Mouse (Mus musculus) midbrain, embryonic 15.5 days (tissue): Measurements from ENCODE around the gene Med21. TPM values are rescaled to one million over a fixed set of nuclear protein-coding genes. Genes with fewer than 3 reads are reported as not detected.

Experiments
- ATAC-seq: fragments of 200-750 bp; cut with Nextera tagmentation; replicated peaks from 2 replicates; pipeline ENCODE4 v1.8.0; 2017; ENCODE audit warnings: moderate TSS enrichment
- H3K27ac ChIP-seq: fragments of 300-500 bp; sonication (generic); 2 replicates; pipeline ENCODE4 v1.5.1; 2015; ENCODE audit warnings: mild to moderate bottlenecking, inconsistent platforms
- H3K27me3 ChIP-seq: fragments of 300-500 bp; sonication (generic); replicated peaks from 2 replicates; pipeline ENCODE4 v1.6.1; 2015; ENCODE audit warnings: inconsistent platforms
- H3K36me3 ChIP-seq: fragments of 300-500 bp; sonication (generic); replicated peaks from 2 replicates; pipeline ENCODE4 v1.6.1; 2015; ENCODE audit warnings: inconsistent platforms
- H3K4me1 ChIP-seq: fragments of 300-500 bp; sonication (generic); 2 replicates; pipeline ENCODE4 v1.6.1; 2015; ENCODE audit warnings: inconsistent platforms
- H3K4me2 ChIP-seq: fragments of 300-500 bp; sonication (generic); 2 replicates; pipeline ENCODE4 v1.6.1; 2015; ENCODE audit warnings: inconsistent platforms, mild to moderate bottlenecking, moderate library complexity
- H3K4me3 ChIP-seq: fragments of 300-500 bp; sonication (generic); 2 replicates; pipeline ENCODE4 v1.5.1; 2015; ENCODE audit warnings: mild to moderate bottlenecking, inconsistent platforms
- H3K9ac ChIP-seq: fragments of 300-500 bp; sonication (generic); 2 replicates; pipeline ENCODE4 v1.6.1; 2015; ENCODE audit warnings: mild to moderate bottlenecking, inconsistent platforms
- H3K9me3 ChIP-seq: fragments of 300-500 bp; sonication (generic); 2 replicates; pipeline ENCODE4 v1.6.1; 2016; ENCODE audit warnings: inconsistent platforms
- WGBS: fragments of 180-500 bp; shearing (Covaris S2); methylation state at CpG from one replicate; pipeline ENCODE4 v1.1.7; 2015; ENCODE audit warnings: mixed read lengths; 5-methylcytosine and 5-hydroxymethylcytosine counted together
- polyA plus RNA-seq: library from polyadenylated mRNA; unstranded; fragments of >200 nt; fragmentation: Nextera tagmentation; extraction: Ambion mirVana; gene quantifications from 2 replicates; pipeline ENCODE4 v1.2.1, GENCODE M21; 2015

Med21 gene
- polyA plus RNA-seq, 1 experiment from 2014 or later = 99.3 TPM

DNA sequence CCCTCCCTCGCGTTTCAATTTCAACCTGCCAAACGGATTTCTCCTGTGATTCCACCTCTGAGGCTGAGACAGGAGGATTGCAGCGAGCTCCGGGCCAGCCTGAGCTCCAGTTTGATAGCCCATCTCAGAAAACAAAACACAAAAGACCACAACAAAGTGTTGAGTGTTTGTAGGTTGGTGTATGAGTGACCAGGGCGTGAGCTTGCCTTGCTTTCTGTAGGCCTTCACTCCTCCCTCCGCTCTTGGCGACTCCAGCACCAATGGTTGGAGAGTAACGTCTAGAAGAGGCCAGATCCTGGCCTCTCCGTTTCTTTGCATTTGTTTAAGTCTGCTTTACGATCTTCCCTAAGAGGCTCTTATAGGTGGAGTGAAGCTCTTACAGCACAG is 830 bp downstream of the Med21 start:
- no peak overlapping the region for H3K27ac ChIP-seq
- no peaks in the 10 kb centered on the region for H3K27me3 ChIP-seq
- peak overlapping the region; percentile 74 for H3K9ac ChIP-seq
- peak overlapping the region; percentile 83 for H3K4me2 ChIP-seq
- H3K9me3 ChIP-seq = no peaks in the 10 kb centered on the region
- no peaks in the 10 kb centered on the region for H3K36me3 ChIP-seq
- peaks cover 16% of the 10 kb centered on the region for H3K4me1 ChIP-seq
- no peak for ATAC-seq
- WGBS = 47% methylated on average over 11 of the region's 11 CpGs
- H3K4me3 ChIP-seq = peak overlapping the region; percentile 93

DNA sequence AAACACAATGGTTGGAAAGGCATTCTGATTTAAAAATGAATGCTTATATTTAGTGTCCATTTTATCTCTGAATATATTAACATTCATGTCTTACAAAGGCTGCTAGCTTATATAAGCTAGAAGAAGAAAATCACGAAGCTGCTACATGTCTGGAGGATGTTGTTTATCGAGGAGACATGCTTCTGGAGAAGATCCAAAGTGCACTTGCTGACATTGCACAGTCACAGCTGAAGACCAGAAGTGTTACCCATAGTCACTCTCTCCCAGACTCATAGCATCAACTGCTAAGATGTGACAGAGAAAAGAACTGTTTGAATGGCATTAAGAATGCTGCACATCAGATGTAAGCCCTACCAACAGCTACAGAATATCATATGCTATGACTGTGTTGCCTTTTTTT is 7.7 kb downstream of the Med21 start:
- 88% methylated on average over 2 of the region's 2 CpGs for WGBS
- no peaks in the 10 kb centered on the region for H3K4me1 ChIP-seq
- H3K4me2 ChIP-seq = no peak overlapping the region
- no peak for ATAC-seq
- H3K36me3 ChIP-seq = peaks cover 3% of the 10 kb centered on the region; the same call in 1 of the 2 replicates
- no peak overlapping the region for H3K9ac ChIP-seq
- H3K4me3 ChIP-seq = no peak overlapping the region
- H3K9me3 ChIP-seq = no peaks in the 10 kb centered on the region
- H3K27me3 ChIP-seq = no peaks in the 10 kb centered on the region
- no peak overlapping the region for H3K27ac ChIP-seq

DNA sequence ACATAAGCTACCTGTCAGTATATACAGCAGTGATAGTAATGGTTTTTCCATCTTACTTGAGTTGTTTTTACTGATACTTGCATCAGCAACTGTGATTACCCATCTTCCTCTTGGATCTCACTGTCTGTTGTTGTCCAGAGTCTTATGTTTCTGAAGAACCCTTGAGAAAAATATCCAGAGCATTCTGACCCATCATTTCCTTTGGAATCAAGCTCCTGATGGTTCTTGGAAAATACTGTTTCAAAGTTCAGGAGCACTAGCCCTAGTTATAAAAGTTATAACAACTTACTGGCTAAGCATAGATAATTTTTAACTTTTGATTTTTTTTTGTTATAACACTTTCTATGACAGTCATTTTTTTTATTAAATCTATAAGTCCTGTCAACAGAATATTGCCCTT is 9.1 kb downstream of the Med21 start:
- no peak overlapping the region for H3K27ac ChIP-seq
- H3K4me1 ChIP-seq = no peaks in the 10 kb centered on the region
- H3K4me3 ChIP-seq = no peak overlapping the region
- no peak for ATAC-seq
- no peak overlapping the region for H3K9ac ChIP-seq
- no peaks in the 10 kb centered on the region for H3K27me3 ChIP-seq
- H3K36me3 ChIP-seq = peaks cover 3% of the 10 kb centered on the region; the same call in 1 of the 2 replicates
- H3K9me3 ChIP-seq = no peaks in the 10 kb centered on the region
- no peak overlapping the region for H3K4me2 ChIP-seq

- no peaks in the 10 kb centered on the region for H3K9me3 ChIP-seq
- H3K4me2 ChIP-seq = no peak overlapping the region
- H3K9ac ChIP-seq = no peak overlapping the region
- peaks cover 3% of the 10 kb centered on the region; the same call in 1 of the 2 replicates for H3K36me3 ChIP-seq
- 82% methylated on average over 3 of the region's 3 CpGs for WGBS
- no peak overlapping the region for H3K4me3 ChIP-seq
- no peak overlapping the region for H3K27ac ChIP-seq
- no peaks in the 10 kb centered on the region for H3K4me1 ChIP-seq
- no peak for ATAC-seq
- H3K27me3 ChIP-seq = no peaks in the 10 kb centered on the region
These were observed 10.8 kb downstream of the Med21 start for GRCm38 (mm10) chr6:146653197-146653596.

- H3K4me2 ChIP-seq = no peak overlapping the region
- no peaks in the 10 kb centered on the region for H3K36me3 ChIP-seq
- WGBS = 55% methylated on average over 2 of the region's 2 CpGs
- no peak for ATAC-seq
- no peaks in the 10 kb centered on the region for H3K9me3 ChIP-seq
- H3K9ac ChIP-seq = no peak overlapping the region
- H3K4me1 ChIP-seq = no peaks in the 10 kb centered on the region
- no peak overlapping the region for H3K27ac ChIP-seq
- H3K4me3 ChIP-seq = no peak overlapping the region
- H3K27me3 ChIP-seq = no peaks in the 10 kb centered on the region
These were observed 18.2 kb downstream of the Med21 start for GRCm38 (mm10) chr6:146660591-146660990.

DNA sequence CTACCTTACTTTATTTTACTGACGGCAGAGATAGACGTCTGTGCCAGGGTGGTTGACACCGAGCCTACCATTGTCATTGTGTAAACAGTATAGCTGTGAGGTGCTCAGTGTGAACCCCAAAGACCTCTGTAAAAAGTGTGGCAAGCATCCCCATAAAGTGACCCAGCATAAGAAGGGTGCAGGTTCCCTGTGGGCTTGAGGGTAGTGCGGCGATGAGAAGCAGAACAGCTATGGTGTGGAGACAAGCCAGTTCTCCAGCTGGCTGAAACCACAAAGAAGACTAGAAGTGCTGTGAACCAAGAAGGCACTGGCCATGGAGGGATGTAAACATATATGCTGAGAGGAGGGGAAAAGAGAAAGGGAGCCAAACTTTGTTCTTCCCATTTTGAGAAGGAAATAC is 19.3 kb downstream of the Med21 start:
- Histone ChIP-seq H3K4me2 (no peak overlapping the region), H3K4me3 (no peak overlapping the region), H3K9ac (no peak overlapping the region), H3K36me3 (no peaks in the 10 kb centered on the region), H3K4me1 (no peaks in the 10 kb centered on the region), H3K27me3 (no peaks in the 10 kb centered on the region), H3K9me3 (no peaks in the 10 kb centered on the region), H3K27ac (no peak overlapping the region)
- ATAC-seq = no peak
- WGBS = 89% methylated on average over 5 of the region's 5 CpGs

- Histone ChIP-seq H3K27ac (no peak overlapping the region), H3K9ac (no peak overlapping the region), H3K36me3 (no peaks in the 10 kb centered on the region), H3K4me1 (no peaks in the 10 kb centered on the region), H3K4me3 (no peak overlapping the region), H3K4me2 (no peak overlapping the region), H3K27me3 (no peaks in the 10 kb centered on the region), H3K9me3 (no peaks in the 10 kb centered on the region)
- whole genome bisulfite sequencing = 37% methylated on average over 5 of the region's 5 CpGs
- no peak for ATAC-seq
These were observed 20.3 kb downstream of the Med21 start for GRCm38 (mm10) chr6:146662679-146663078.

- Histone ChIP-seq H3K4me2 (no peak overlapping the region), H3K27me3 (no peaks in the 10 kb centered on the region), H3K9ac (no peak overlapping the region), H3K4me3 (no peak overlapping the region), H3K27ac (no peak overlapping the region), H3K9me3 (no peaks in the 10 kb centered on the region), H3K4me1 (no peaks in the 10 kb centered on the region), H3K36me3 (no peaks in the 10 kb centered on the region)
- WGBS = 59% methylated on average over 5 of the region's 5 CpGs
- ATAC-seq = no peak
These were observed 21.8 kb downstream of the Med21 start for GRCm38 (mm10) chr6:146664116-146664515.

- H3K36me3 ChIP-seq = no peaks in the 10 kb centered on the region
- H3K27me3 ChIP-seq = no peaks in the 10 kb centered on the region
- no peak for ATAC-seq
- no peak overlapping the region for H3K4me2 ChIP-seq
- H3K4me3 ChIP-seq = no peak overlapping the region
- H3K9ac ChIP-seq = no peak overlapping the region
- no peaks in the 10 kb centered on the region for H3K9me3 ChIP-seq
- H3K4me1 ChIP-seq = no peaks in the 10 kb centered on the region
- 93% methylated on average over 5 of the region's 5 CpGs for WGBS
- no peak overlapping the region for H3K27ac ChIP-seq
These were observed 22.6 kb downstream of the Med21 start for GRCm38 (mm10) chr6:146664917-146665316.

- ATAC-seq = no peak
- Histone ChIP-seq H3K36me3 (no peaks in the 10 kb centered on the region), H3K27ac (no peak overlapping the region), H3K27me3 (no peaks in the 10 kb centered on the region), H3K9me3 (no peaks in the 10 kb centered on the region), H3K4me3 (no peak overlapping the region), H3K9ac (no peak overlapping the region), H3K4me2 (no peak overlapping the region), H3K4me1 (no peaks in the 10 kb centered on the region)
- WGBS = 83% methylated on average over 2 of the region's 2 CpGs
These were observed 23.1 kb downstream of the Med21 start for GRCm38 (mm10) chr6:146665408-146665807.

GRCm38 (mm10) chr6:146666811-146667210 is 24.5 kb downstream of the Med21 start:
- Histone ChIP-seq H3K27ac (no peak overlapping the region), H3K27me3 (no peaks in the 10 kb centered on the region), H3K9ac (no peak overlapping the region), H3K4me1 (no peaks in the 10 kb centered on the region), H3K4me2 (no peak overlapping the region), H3K36me3 (no peaks in the 10 kb centered on the region), H3K4me3 (no peak overlapping the region), H3K9me3 (no peaks in the 10 kb centered on the region)
- no peak for ATAC-seq
- WGBS = 85% methylated on average over 6 of the region's 6 CpGs

DNA sequence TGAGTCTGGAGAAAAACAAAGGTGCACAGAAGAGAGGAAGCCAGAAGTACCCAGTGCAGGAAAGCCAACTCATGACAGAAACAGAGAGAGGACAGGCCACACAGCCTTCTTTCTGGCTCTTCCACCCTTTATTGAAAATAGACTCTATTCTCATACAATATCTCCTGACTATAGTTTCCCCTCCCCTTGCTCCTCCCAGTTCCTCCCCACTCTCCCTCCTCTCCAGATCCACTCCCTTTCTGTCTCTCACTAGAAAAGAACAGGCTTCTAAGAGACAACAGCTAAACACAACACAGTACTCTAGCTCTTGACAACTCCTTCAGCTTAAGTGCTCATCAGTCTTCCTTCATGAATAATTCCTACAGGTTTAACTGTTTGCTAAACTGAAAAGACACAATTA is 26.3 kb downstream of the Med21 start:
- H3K4me1 ChIP-seq = no peaks in the 10 kb centered on the region
- no peak overlapping the region for H3K4me2 ChIP-seq
- no peak overlapping the region for H3K9ac ChIP-seq
- no peak overlapping the region for H3K27ac ChIP-seq
- no peak overlapping the region for H3K4me3 ChIP-seq
- no peak for ATAC-seq
- no peaks in the 10 kb centered on the region for H3K9me3 ChIP-seq
- no peaks in the 10 kb centered on the region for H3K36me3 ChIP-seq
- no peaks in the 10 kb centered on the region for H3K27me3 ChIP-seq

GRCm38 (mm10) chr6:146670956-146671855 is 28.9 kb downstream of the Med21 start:
- no peak overlapping the region for H3K4me3 ChIP-seq
- whole genome bisulfite sequencing = 91% methylated on average over 15 of the region's 15 CpGs
- H3K36me3 ChIP-seq = no peaks in the 10 kb centered on the region
- no peak overlapping the region for H3K27ac ChIP-seq
- H3K9ac ChIP-seq = no peak overlapping the region
- H3K9me3 ChIP-seq = no peaks in the 10 kb centered on the region
- H3K4me1 ChIP-seq = no peaks in the 10 kb centered on the region
- H3K27me3 ChIP-seq = no peaks in the 10 kb centered on the region
- no peak overlapping the region for H3K4me2 ChIP-seq
- ATAC-seq = no peak
